In the genomic region with DNA sequence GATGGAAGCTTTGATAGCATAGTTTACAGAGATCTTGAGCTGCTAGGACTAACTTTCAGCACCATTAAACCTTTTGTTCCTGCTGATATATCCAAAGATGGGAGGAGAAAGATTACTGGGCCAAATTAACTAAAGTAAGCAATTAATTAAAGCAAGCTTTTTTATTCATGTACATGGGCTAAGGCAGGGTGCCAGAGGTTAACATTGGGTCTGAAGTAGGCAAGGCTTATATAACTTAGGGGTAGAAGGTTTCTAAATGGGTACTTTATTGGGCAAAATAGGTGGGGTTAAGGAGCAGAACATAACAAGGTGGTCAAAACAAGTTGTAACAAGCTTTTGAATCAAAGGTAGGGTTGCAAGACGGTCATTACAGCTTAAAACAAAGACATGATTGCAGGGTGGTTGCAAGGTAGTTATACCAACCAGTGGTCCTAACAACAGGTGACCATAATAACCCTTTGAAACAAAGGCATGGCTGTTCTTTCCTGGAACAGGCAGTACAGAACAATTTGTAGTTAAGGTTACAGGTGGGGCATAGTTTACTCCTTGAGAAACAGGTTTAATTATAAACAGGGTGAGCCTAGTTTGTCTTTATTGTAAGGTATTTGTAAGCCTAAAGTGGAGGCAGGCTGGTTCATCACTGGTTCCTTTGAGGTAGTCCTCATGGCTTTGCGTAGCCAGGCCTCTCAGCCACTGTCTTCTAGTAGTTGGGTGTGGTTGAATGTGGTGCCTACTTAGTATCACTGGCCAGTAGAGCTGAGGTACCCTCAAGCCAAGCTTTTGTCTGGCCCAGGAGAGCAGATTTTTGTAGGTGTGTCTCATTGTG, we compare ENCODE assay signal across 20 mouse cellular contexts.
DNase-seq lines count a peak whose midpoint lies in the region; ATAC-seq and TF ChIP-seq lines count a peak whose summit lies in the region.
"Had no signal": no experiment of that assay in that cellular context is flagged by ENCODE, and none has a peak within 500 bp of the region (broad histone marks: within the 10 kb centered on the region; RNA-seq: fewer than 3 reads in every experiment).

No protein-coding gene starts in this region.

- peak; percentile 22 for TF ChIP-seq EP300 in stomach, postnatal 0 days (optimal IDR thresholded peaks at IDR 0.05)

- no peak overlapping the region for H3K9ac ChIP-seq in stomach, postnatal 0 days (ENCODE audit: low read length)
- H3K9ac ChIP-seq: forebrain, embryonic 13.5 days; hindbrain, embryonic 14.5 days; liver, embryonic 14.5 days; lung, embryonic 14.5 days; neural tube, embryonic 15.5 days; stomach, embryonic 15.5 days had no signal

- DNase-seq in gastrocnemius, adult 2 months, result no peak
- no peak for DNase-seq in gastrocnemius, postnatal 4 days (ENCODE audit: low spot score in 2 of 2)
- peak; percentile 53 to 58 for DNase-seq in kidney, adult 8-10 months
- DNase-seq in kidney, postnatal 10 days, result no peak
- DNase-seq in kidney, postnatal 25 days, result peak; percentile 36 to 65
- no peak for DNase-seq in stomach, postnatal 0 days (ENCODE audit: low spot score)
- DNase-seq in left cerebral cortex, adult 2 months (ENCODE audit: extremely low spot score in 1 of 2, low spot score in 2 of 2), result no peak
- no peak for DNase-seq in lung, adult 18-20 months
- DNase-seq: liver; midbrain, embryonic 14.5 days; retina, postnatal 1 day; right cerebral cortex, postnatal 25 days; thymus, postnatal 25 days had no signal

- H3K27ac ChIP-seq in gastrocnemius, adult 2 months, result peak overlapping the region; percentile 76
- peak overlapping the region; percentile 36; the same call in 1 of the 2 replicates for H3K27ac ChIP-seq in stomach, postnatal 0 days (replicated peaks)
- no peak overlapping the region for H3K27ac ChIP-seq in left cerebral cortex, adult 2 months
- H3K27ac ChIP-seq: forebrain, embryonic 13.5 days; hindbrain, embryonic 14.5 days; liver, embryonic 14.5 days; neural tube, embryonic 15.5 days; stomach, embryonic 15.5 days had no signal

- no peak overlapping the region for H3K4me3 ChIP-seq in gastrocnemius, adult 2 months
- no peak overlapping the region for H3K4me3 ChIP-seq in stomach, postnatal 0 days (ENCODE audit: low read depth, low read length)
- no peak overlapping the region for H3K4me3 ChIP-seq in left cerebral cortex, adult 2 months
- H3K4me3 ChIP-seq: forebrain, embryonic 13.5 days; neural tube, embryonic 15.5 days; stomach, embryonic 15.5 days had no signal

- 72% methylated on average over 2 of the region's 2 CpGs for WGBS in stomach, postnatal 0 days

- H3K36me3 ChIP-seq in stomach, postnatal 0 days (ENCODE audit: control insufficient read depth, insufficient read depth, low read length), result no peaks in the 10 kb centered on the region
- H3K36me3 ChIP-seq: neural tube, embryonic 15.5 days; stomach, embryonic 15.5 days had no signal

- H3K27me3 ChIP-seq in stomach, postnatal 0 days (ENCODE audit: control insufficient read depth, insufficient read depth, low read length), result no peaks in the 10 kb centered on the region
- H3K27me3 ChIP-seq: forebrain, embryonic 13.5 days; neural tube, embryonic 15.5 days; stomach, embryonic 15.5 days had no signal

- ATAC-seq in stomach, postnatal 0 days (ENCODE audit: low FRiP score, low TSS enrichment), result peak; percentile 53
- ATAC-seq: forebrain, embryonic 13.5 days had no signal

- H3K4me1 ChIP-seq in stomach, postnatal 0 days (replicated peaks; ENCODE audit: control insufficient read depth, insufficient read depth), result no peaks in the 10 kb centered on the region

- intact Hi-C loops in gastrocnemius, adult 2 months (cut with DNase I), result no loop called here
- intact Hi-C loops in left cerebral cortex, adult 2 months (cut with DNase I), result no loop called here

- no peaks in the 10 kb centered on the region for H3K9me3 ChIP-seq in stomach, postnatal 0 days (ENCODE audit: control insufficient read depth, low read length)
- H3K9me3 ChIP-seq: forebrain, embryonic 13.5 days; neural tube, embryonic 15.5 days; stomach, embryonic 15.5 days had no signal

- TF ChIP-seq CTCF in gastrocnemius, adult 2 months (IDR thresholded peaks at IDR 0.05), result no peak
- TF ChIP-seq CTCF in stomach, postnatal 0 days (IDR thresholded peaks at IDR 0.05; ENCODE audit: low read depth), result no peak
- TF ChIP-seq CTCF in left cerebral cortex, adult 2 months (IDR thresholded peaks at IDR 0.05), result no peak

- no peak overlapping the region for H3K4me2 ChIP-seq in stomach, postnatal 0 days (replicated peaks; ENCODE audit: low read depth)
- H3K4me2 ChIP-seq: forebrain, embryonic 13.5 days; heart, embryonic 11.5 days; hindbrain, embryonic 14.5 days; lung, embryonic 14.5 days; neural tube, embryonic 15.5 days; stomach, embryonic 15.5 days had no signal

Comparison
In these comparisons a context has a peak if more than half of its experiments do, and no peak if none do; other contexts are left out.
1. DNase-seq: peak in kidney, adult 8-10 months (2 of 2) and kidney, postnatal 25 days (2 of 2); none in gastrocnemius, adult 2 months (single experiment), gastrocnemius, postnatal 4 days (0 of 2), kidney, postnatal 10 days (single experiment), stomach, postnatal 0 days (single experiment), left cerebral cortex, adult 2 months (0 of 2) and lung, adult 18-20 months (0 of 2).